In genomic region chr8:111539422-111540076, GRCm38 (mm10) we compare ENCODE assay signal across 8 mouse cellular contexts. TPM values are rescaled to one million over a fixed set of nuclear protein-coding genes. Genes with fewer than 3 reads are reported as not detected.
A peak's percentile ranks its signal among the peaks of the same experiment; 100 is the strongest.
DNase-seq lines count a peak whose midpoint lies in the region; ATAC-seq and TF ChIP-seq lines count a peak whose summit lies in the region.

No protein-coding gene starts in this region.

- no peaks in the 10 kb centered on the region for H3K9me3 ChIP-seq in limb, embryonic 13.5 days

- H3K27ac ChIP-seq in cerebellum, adult 2 months (ENCODE audit: insufficient read depth, low read length): no peak overlapping the region
- H3K27ac ChIP-seq in heart, adult 2 months: peak overlapping the region; percentile 89
- no peak overlapping the region for H3K27ac ChIP-seq in limb, embryonic 13.5 days
- peak overlapping the region; percentile 59 for H3K27ac ChIP-seq in olfactory bulb, adult 2 months (ENCODE audit: insufficient read depth, low read depth, low read length)

- peak overlapping the region; percentile 24 for H3K4me3 ChIP-seq in cerebellum, adult 2 months (replicated peaks; ENCODE audit: insufficient read depth, low read depth, low read length)
- H3K4me3 ChIP-seq in heart, adult 2 months: peak overlapping the region; percentile 32
- H3K4me3 ChIP-seq in limb, embryonic 13.5 days: peak overlapping the region; percentile 98
- H3K4me3 ChIP-seq in olfactory bulb, adult 2 months (ENCODE audit: insufficient read depth, low read depth, low read length): peak overlapping the region; percentile 20

- H3K9ac ChIP-seq in heart, adult 2 months (ENCODE audit: low read depth, low read length): peak overlapping the region; percentile 52
- peak overlapping the region; percentile 5; the same call in 1 of the 2 replicates for H3K9ac ChIP-seq in limb, embryonic 13.5 days

- DNase-seq in cerebellum, adult 2 months: peak; percentile 19 to 26
- no peak for DNase-seq in cerebellum, adult 9-10 months
- peak; percentile 55 for DNase-seq in adrenal gland, adult 2 months
- DNase-seq in heart, adult 2 months: peak; percentile 36 to 52
- no peak for DNase-seq in gastrocnemius, postnatal 10 days

- intact Hi-C loops in heart, adult 2 months (cut with DNase I): loop anchor here (5.0 kb wide), 1 partner anchor 47 kb away; no protein-coding TSS in a partner anchor

- peaks cover 44% of the 10 kb centered on the region for H3K36me3 ChIP-seq in heart, adult 2 months (ENCODE audit: control insufficient read depth, insufficient read depth, low read length)
- peaks cover 20% of the 10 kb centered on the region for H3K36me3 ChIP-seq in limb, embryonic 13.5 days

- H3K4me2 ChIP-seq in limb, embryonic 13.5 days (replicated peaks): peak overlapping the region; percentile 89

- no peak for TF ChIP-seq CTCF in cerebellum, adult 2 months (IDR thresholded peaks at IDR 0.05; ENCODE audit: borderline replicate concordance, insufficient read depth, low read depth, low read length)
- TF ChIP-seq CTCF in heart, adult 2 months (IDR thresholded peaks at IDR 0.05): no peak
- no peak for TF ChIP-seq CTCF in olfactory bulb, adult 2 months (IDR thresholded peaks at IDR 0.05; ENCODE audit: insufficient read depth, low read depth, low read length)

- WGBS in cerebellum, adult 2 months: 22% methylated on average over 10 of the region's 10 CpGs
- 8% methylated on average over 10 of the region's 10 CpGs for WGBS in heart, adult 2 months
- 70% methylated on average over 10 of the region's 10 CpGs for WGBS in limb, embryonic 13.5 days
- 12% methylated on average over 10 of the region's 10 CpGs for WGBS in olfactory bulb, adult 2 months

- ATAC-seq in limb, embryonic 13.5 days (ENCODE audit: low FRiP score, low read depth): no peak
- ATAC-seq in activated CD4-positive, CD25-positive, alpha-beta regulatory T cell, adult 4 months: no peak

- H3K4me1 ChIP-seq in cerebellum, adult 2 months (ENCODE audit: control insufficient read depth, insufficient read depth, low read length): peaks cover 14% of the 10 kb centered on the region; the same call in 1 of the 2 replicates
- peaks cover 17% of the 10 kb centered on the region for H3K4me1 ChIP-seq in heart, adult 2 months (ENCODE audit: control insufficient read depth, insufficient read depth, low read length)
- H3K4me1 ChIP-seq in limb, embryonic 13.5 days: peaks cover 43% of the 10 kb centered on the region
- peaks cover 12% of the 10 kb centered on the region for H3K4me1 ChIP-seq in olfactory bulb, adult 2 months (ENCODE audit: control insufficient read depth, insufficient read depth, low read length)

- H3K27me3 ChIP-seq in cerebellum, adult 2 months (ENCODE audit: control insufficient read depth, insufficient read depth, low read length): no peaks in the 10 kb centered on the region
- no peaks in the 10 kb centered on the region for H3K27me3 ChIP-seq in heart, adult 2 months (ENCODE audit: control insufficient read depth, insufficient read depth, low read length)
- H3K27me3 ChIP-seq in limb, embryonic 13.5 days: no peaks in the 10 kb centered on the region

- no peak for TF ChIP-seq EP300 in heart, adult 2 months (IDR thresholded peaks at IDR 0.05; ENCODE audit: insufficient read depth, low read depth, low read length)

- peaks cover 10% of the 10 kb centered on the region for H3K79me2 ChIP-seq in heart, adult 2 months (replicated peaks; ENCODE audit: control insufficient read depth, insufficient read depth, low read length)

- no peak for TF ChIP-seq POLR2A in cerebellum, adult 2 months (IDR thresholded peaks at IDR 0.05; ENCODE audit: borderline replicate concordance, insufficient read depth, low read length)
- TF ChIP-seq POLR2A in heart, adult 2 months (IDR thresholded peaks at IDR 0.05; ENCODE audit: insufficient read depth, low read depth, low read length): no peak
- no peak for TF ChIP-seq POLR2A in olfactory bulb, adult 2 months (IDR thresholded peaks at IDR 0.05; ENCODE audit: insufficient read depth, low read depth, low read length)

RNA-seq across cellular contexts. Expression of gene Znrf1, which starts 3.7 kb away (rescaled TPM):
- 111 and 116 TPM in 2 replicates for polyA plus RNA-seq in cerebellum, adult 2 months (2012; rRNA removed)
- 10 to 100 TPM; 34.7 to 37.3 TPM for total RNA-seq in adrenal gland, adult 2 months (2021)
- polyA plus RNA-seq in adrenal gland, adult 2 months (2012; rRNA removed): 105 and 109 TPM in 2 replicates
- 10 to 100 TPM; 54.7 to 59.0 TPM for total RNA-seq in heart, adult 2 months (2021)
- polyA plus RNA-seq in heart, adult 2 months (2012; rRNA removed): 66.7 and 86.2 TPM in 2 replicates
- 34.5 and 34.6 TPM in 2 replicates for polyA plus RNA-seq in limb, embryonic 13.5 days (2015; fragmentation: Nextera tagmentation; extraction: Ambion mirVana)
- 177 TPM in 1 of 2 replicates, not detected in the other for polyA plus RNA-seq in olfactory bulb, adult 2 months (2012; ENCODE audit: insufficient read depth, insufficient read length, low replicate concordance, missing spikeins)
- 10 to 100 TPM; 31.6 to 41.8 TPM for polyA plus RNA-seq in activated CD4-positive, CD25-positive, alpha-beta regulatory T cell, adult 4 months (2017; shearing (Covaris generic))
- 10 to 100 TPM; 58.7 to 68.7 TPM for total RNA-seq in gastrocnemius, postnatal 10 days (2021)

RNA-seq across cellular contexts. Expression of gene Wdr59, which starts 17.7 kb away (rescaled TPM):
- polyA plus RNA-seq in cerebellum, adult 2 months (2012; rRNA removed): 16.0 TPM in 2 replicates
- total RNA-seq in adrenal gland, adult 2 months (2021): 10 to 100 TPM; 10.6 to 12.4 TPM
- polyA plus RNA-seq in adrenal gland, adult 2 months (2012; rRNA removed): 5.1 and 7.2 TPM in 2 replicates
- 1 to 10 TPM; 6.9 to 7.0 TPM for total RNA-seq in heart, adult 2 months (2021)
- polyA plus RNA-seq in heart, adult 2 months (2012; rRNA removed): 5.4 and 8.3 TPM in 2 replicates
- polyA plus RNA-seq in limb, embryonic 13.5 days (2015; fragmentation: Nextera tagmentation; extraction: Ambion mirVana): 7.9 and 8.5 TPM in 2 replicates
- polyA plus RNA-seq in olfactory bulb, adult 2 months (2012; ENCODE audit: insufficient read depth, insufficient read length, low replicate concordance, missing spikeins): not detected in 2 replicates
- polyA plus RNA-seq in activated CD4-positive, CD25-positive, alpha-beta regulatory T cell, adult 4 months (2017; shearing (Covaris generic)): 1 to 10 TPM; 4.2 to 4.5 TPM
- 10 to 100 TPM in 1 of 2 experiments, 1 to 10 TPM in 1; 9.7 to 11.5 TPM for total RNA-seq in gastrocnemius, postnatal 10 days (2021)

Comparison
In these comparisons a context has a peak if more than half of its experiments do, and no peak if none do; other contexts are left out.
1. DNase-seq: peak in cerebellum, adult 2 months (2 of 2), adrenal gland, adult 2 months (single experiment) and heart, adult 2 months (2 of 2); none in cerebellum, adult 9-10 months (single experiment) and gastrocnemius, postnatal 10 days (single experiment).
2. H3K27ac ChIP-seq: peak in heart, adult 2 months (single experiment) and olfactory bulb, adult 2 months (single experiment); none in cerebellum, adult 2 months (single experiment) and limb, embryonic 13.5 days (single experiment).
3. H3K4me3 ChIP-seq: peak in every context shown above with its lines; median percentile 98 in limb, embryonic 13.5 days; 32 in heart, adult 2 months; 24 in cerebellum, adult 2 months; 20 in olfactory bulb, adult 2 months.